Mouse (Mus musculus): ENCODE results near the gene Lrr1. TPM values are rescaled to one million over a fixed set of nuclear protein-coding genes. Genes with fewer than 3 reads are reported as not detected.

The Lrr1 gene
- polyA plus RNA-seq, 1 experiment from 2014 or later, result 31.1 TPM

DNA sequence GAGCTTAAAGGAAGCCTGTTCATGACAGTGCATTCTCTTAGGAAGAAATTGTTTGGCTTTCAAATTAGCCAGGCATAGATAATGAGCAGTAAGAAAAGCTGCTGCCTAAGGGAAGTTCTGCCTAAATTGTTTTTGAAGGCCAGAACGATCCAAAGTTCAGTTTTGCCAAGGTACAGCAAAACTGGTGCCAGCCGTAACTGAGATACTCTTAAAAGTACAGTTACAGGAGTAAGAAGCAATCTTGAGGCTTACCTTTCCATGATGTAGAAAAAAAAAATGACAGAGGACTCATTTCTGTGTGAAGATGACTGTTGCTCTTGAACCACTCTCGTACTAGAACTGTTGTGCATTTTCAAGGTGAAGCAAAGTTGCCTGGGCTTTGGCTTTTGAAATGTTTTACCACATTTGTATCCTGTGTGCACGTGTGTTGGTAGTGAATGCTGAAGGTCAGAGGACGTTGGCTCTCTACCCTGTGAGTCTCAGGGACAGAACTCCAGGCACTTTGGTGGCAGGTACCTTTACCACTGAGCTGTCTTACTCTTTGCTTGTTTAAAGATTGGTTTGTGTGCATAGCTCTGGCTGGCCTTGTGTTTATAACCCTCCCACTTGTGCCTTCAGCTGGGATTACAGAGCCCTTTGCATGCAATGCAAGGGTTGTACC, 18.3 kb downstream of the Lrr1 start:
- H3K4me2 ChIP-seq, result no peak overlapping the region
- H3K27ac ChIP-seq (ENCODE audit: low read depth, low read length), result no peak overlapping the region
- 75% methylated on average over 5 of the region's 5 CpGs for WGBS

DNA sequence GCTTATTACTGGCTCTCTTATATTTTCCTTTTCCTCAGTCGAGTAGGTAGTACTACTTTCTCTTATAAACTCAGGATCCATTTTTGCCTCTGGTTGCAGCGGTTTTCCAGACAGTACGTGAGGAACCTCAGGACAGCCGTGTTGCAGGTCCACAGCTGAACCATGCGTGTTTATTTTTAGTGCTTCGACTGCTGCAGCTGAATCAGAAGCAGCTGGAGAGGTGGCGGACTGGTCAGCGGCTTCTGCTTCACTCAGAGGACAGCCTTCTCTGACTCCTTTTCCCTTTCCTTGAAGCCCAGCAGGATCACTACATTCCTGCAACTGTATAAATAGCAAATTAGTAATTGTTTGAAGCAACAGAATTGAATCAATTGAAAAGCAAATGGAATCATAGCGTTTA, 21.5 kb downstream of the Lrr1 start:
- 0 out of 2 replicates have a peak, but pooled peaks cover 10% of the 10 kb centered on the region for H3K36me3 ChIP-seq (ENCODE audit: control insufficient read depth, insufficient read depth, low read length)
- DNase-seq (ENCODE audit: low spot score, missing footprints), result peak; percentile 37

More for the DNA sequence above, 18.3 kb downstream of the Lrr1 start:
- peaks cover 12% of the 10 kb centered on the region; the same call in 1 of the 2 replicates for H3K36me3 ChIP-seq (ENCODE audit: control insufficient read depth, insufficient read depth, low read length)
- H3K4me1 ChIP-seq (ENCODE audit: control insufficient read depth, insufficient read depth, low read length), result peaks cover 16% of the 10 kb centered on the region
- ATAC-seq (ENCODE audit: low FRiP score), result no peak
- no peak overlapping the region for H3K9ac ChIP-seq (ENCODE audit: low read length)
- H3K9me3 ChIP-seq (ENCODE audit: control insufficient read depth, low read length), result no peaks in the 10 kb centered on the region
- no peak overlapping the region for H3K4me3 ChIP-seq (ENCODE audit: low read depth, low read length)
- no peaks in the 10 kb centered on the region for H3K27me3 ChIP-seq (ENCODE audit: control insufficient read depth, insufficient read depth, low read length)
- DNase-seq (ENCODE audit: low spot score, missing footprints), result peak; percentile 82

GRCm38 (mm10) chr12:69190522-69190921, 21.9 kb downstream of the Lrr1 start:
- Histone ChIP-seq H3K4me2 (no peak overlapping the region), H3K27ac (ENCODE audit: low read depth, low read length) (no peak overlapping the region), H3K36me3 (ENCODE audit: control insufficient read depth, insufficient read depth, low read length) (0 out of 2 replicates have a peak, but pooled peaks cover 10% of the 10 kb centered on the region), H3K27me3 (ENCODE audit: control insufficient read depth, insufficient read depth, low read length) (no peaks in the 10 kb centered on the region), H3K4me1 (ENCODE audit: control insufficient read depth, insufficient read depth, low read length) (peaks cover 5% of the 10 kb centered on the region; the same call in 1 of the 2 replicates), H3K4me3 (ENCODE audit: low read depth, low read length) (no peak overlapping the region), H3K9me3 (ENCODE audit: control insufficient read depth, low read length) (no peaks in the 10 kb centered on the region), H3K9ac (ENCODE audit: low read length) (no peak overlapping the region)
- no peak for ATAC-seq (ENCODE audit: low FRiP score)
- peak; percentile 83 for DNase-seq (ENCODE audit: low spot score, missing footprints)
- 97% methylated on average over 1 of the region's 1 CpGs for WGBS

More for the DNA sequence above, 21.5 kb downstream of the Lrr1 start:
- Histone ChIP-seq H3K4me2 (no peak overlapping the region), H3K9me3 (ENCODE audit: control insufficient read depth, low read length) (no peaks in the 10 kb centered on the region), H3K9ac (ENCODE audit: low read length) (no peak overlapping the region), H3K4me1 (ENCODE audit: control insufficient read depth, insufficient read depth, low read length) (peaks cover 10% of the 10 kb centered on the region), H3K27me3 (ENCODE audit: control insufficient read depth, insufficient read depth, low read length) (no peaks in the 10 kb centered on the region), H3K4me3 (ENCODE audit: low read depth, low read length) (no peak overlapping the region), H3K27ac (ENCODE audit: low read depth, low read length) (no peak overlapping the region)
- no peak for ATAC-seq (ENCODE audit: low FRiP score)
- 87% methylated on average over 9 of the region's 9 CpGs for WGBS

DNA sequence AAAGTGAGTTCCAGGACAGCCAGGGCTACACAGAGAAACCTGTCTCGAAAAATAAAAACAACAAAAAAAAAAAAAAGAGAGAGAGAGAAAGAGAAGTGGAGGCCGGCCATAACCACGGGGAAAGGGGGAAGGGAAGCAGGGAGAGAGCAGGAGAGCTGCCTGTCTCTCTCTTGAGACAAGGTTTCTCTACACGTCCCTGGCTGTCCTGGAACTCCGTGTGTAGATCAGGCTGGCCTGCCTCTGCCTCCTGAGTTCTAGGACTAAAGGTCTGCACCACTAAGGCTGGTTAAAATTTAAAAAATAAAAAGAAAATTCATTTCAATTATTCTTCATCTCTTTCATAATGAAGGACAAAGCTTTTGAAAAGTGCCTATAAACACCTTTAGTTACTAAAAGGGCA, 22.8 kb downstream of the Lrr1 start:
- Histone ChIP-seq H3K36me3 (ENCODE audit: control insufficient read depth, insufficient read depth, low read length) (0 out of 2 replicates have a peak, but pooled peaks cover 10% of the 10 kb centered on the region), H3K4me3 (ENCODE audit: low read depth, low read length) (no peak overlapping the region), H3K27me3 (ENCODE audit: control insufficient read depth, insufficient read depth, low read length) (no peaks in the 10 kb centered on the region), H3K4me2 (no peak overlapping the region), H3K27ac (ENCODE audit: low read depth, low read length) (no peak overlapping the region), H3K9ac (ENCODE audit: low read length) (no peak overlapping the region), H3K9me3 (ENCODE audit: control insufficient read depth, low read length) (no peaks in the 10 kb centered on the region), H3K4me1 (ENCODE audit: control insufficient read depth, insufficient read depth, low read length) (peaks cover 8% of the 10 kb centered on the region; the same call in 1 of the 2 replicates)
- ATAC-seq (ENCODE audit: low FRiP score) (no peak), DNase-seq (ENCODE audit: low spot score, missing footprints) (peak; percentile 69)
- WGBS, result 91% methylated on average over 5 of the region's 5 CpGs

GRCm38 (mm10) chr12:69192637-69193036, 24.0 kb downstream of the Lrr1 start:
- H3K9me3 ChIP-seq (ENCODE audit: control insufficient read depth, low read length), result no peaks in the 10 kb centered on the region
- H3K36me3 ChIP-seq (ENCODE audit: control insufficient read depth, insufficient read depth, low read length), result 0 out of 2 replicates have a peak, but pooled peaks cover 10% of the 10 kb centered on the region

GRCm38 (mm10) chr12:69196444-69197377, 28.1 kb downstream of the Lrr1 start, which contains the start of gene Gm49383:
TSS of gene Gm49383 (minus strand) at chr12:69197104.
- H3K4me3 ChIP-seq (ENCODE audit: low read depth, low read length), result peak within 1 kb of the TSS; percentile 93
- peaks cover 6% of the 10 kb centered on the region; the same call in 1 of the 2 replicates for H3K36me3 ChIP-seq (ENCODE audit: control insufficient read depth, insufficient read depth, low read length)
- peak within 1 kb of the TSS; percentile 79 for H3K27ac ChIP-seq (ENCODE audit: low read depth, low read length)
- DNase-seq (ENCODE audit: low spot score, missing footprints) (peak; percentile 98), ATAC-seq (ENCODE audit: low FRiP score) (peak; percentile 88)
- WGBS, result under 1% methylated on average over 75 of the region's 75 CpGs
- H3K4me2 ChIP-seq, result peak within 1 kb of the TSS; percentile 98
- peaks cover 15% of the 10 kb centered on the region for H3K4me1 ChIP-seq (ENCODE audit: control insufficient read depth, insufficient read depth, low read length)
- H3K9ac ChIP-seq (ENCODE audit: low read length), result peak within 1 kb of the TSS; percentile 89
- no peaks in the 10 kb centered on the region for H3K27me3 ChIP-seq (ENCODE audit: control insufficient read depth, insufficient read depth, low read length)
- no peaks in the 10 kb centered on the region for H3K9me3 ChIP-seq (ENCODE audit: control insufficient read depth, low read length)

More at GRCm38 (mm10) chr12:69192637-69193036, 24.0 kb downstream of the Lrr1 start:
- ATAC-seq (ENCODE audit: low FRiP score) (no peak), DNase-seq (ENCODE audit: low spot score, missing footprints) (no peak)
- Histone ChIP-seq H3K27me3 (ENCODE audit: control insufficient read depth, insufficient read depth, low read length) (no peaks in the 10 kb centered on the region), H3K4me2 (no peak overlapping the region), H3K4me3 (ENCODE audit: low read depth, low read length) (no peak overlapping the region), H3K27ac (ENCODE audit: low read depth, low read length) (no peak overlapping the region), H3K4me1 (ENCODE audit: control insufficient read depth, insufficient read depth, low read length) (peaks cover 4% of the 10 kb centered on the region; the same call in 1 of the 2 replicates), H3K9ac (ENCODE audit: low read length) (no peak overlapping the region)
- WGBS, result 94% methylated on average over 2 of the region's 2 CpGs

DNA sequence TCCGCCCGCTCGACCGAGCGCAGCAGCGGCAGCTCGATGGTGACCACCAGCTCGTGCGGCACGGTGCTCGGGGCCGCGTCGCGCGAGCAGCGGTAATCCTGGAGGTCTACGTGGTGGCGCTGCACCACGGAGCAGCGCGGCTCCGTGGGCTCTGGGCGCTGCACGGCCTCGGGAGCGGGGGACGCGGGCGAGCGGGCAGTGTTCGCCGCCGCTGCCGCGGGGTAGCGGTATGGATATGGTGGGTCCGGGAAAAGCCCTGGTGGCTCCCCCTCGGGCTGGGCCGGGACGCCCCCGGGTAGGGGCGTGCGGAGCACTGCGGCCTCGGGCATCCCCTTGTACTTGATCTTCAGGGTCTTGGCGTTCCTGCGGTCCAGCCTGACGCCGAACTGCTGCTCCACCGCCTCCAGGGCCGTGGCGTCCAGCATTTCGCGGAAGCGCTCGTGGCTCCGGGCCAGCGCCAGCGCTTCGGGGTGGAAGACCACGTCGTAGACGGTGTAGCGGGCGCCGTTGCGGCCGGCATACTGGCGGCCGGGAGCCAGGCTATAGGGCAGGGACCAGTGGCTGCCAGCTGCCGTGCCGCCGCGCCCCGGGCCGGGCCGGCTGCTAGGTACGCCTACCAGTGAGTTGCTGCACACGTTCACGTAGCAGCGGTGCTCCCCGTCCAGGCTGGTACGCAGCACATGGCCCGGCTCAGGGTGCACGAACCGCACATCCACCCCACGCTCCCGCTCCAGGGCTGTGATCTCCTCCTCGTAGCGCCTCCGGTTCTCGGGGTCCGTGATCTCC, 29.0 kb downstream of the Lrr1 start:
- peak overlapping the region; percentile 79 for H3K27ac ChIP-seq (ENCODE audit: low read depth, low read length)
- ATAC-seq (ENCODE audit: low FRiP score) (peak; percentile 80), DNase-seq (ENCODE audit: low spot score, missing footprints) (peak; percentile 97)
- peak overlapping the region; percentile 89 for H3K9ac ChIP-seq (ENCODE audit: low read length)
- under 1% methylated on average over 94 of the region's 94 CpGs for WGBS
- peaks cover 6% of the 10 kb centered on the region; the same call in 1 of the 2 replicates for H3K36me3 ChIP-seq (ENCODE audit: control insufficient read depth, insufficient read depth, low read length)
- peak overlapping the region; percentile 98 for H3K4me2 ChIP-seq
- no peaks in the 10 kb centered on the region for H3K9me3 ChIP-seq (ENCODE audit: control insufficient read depth, low read length)
- H3K27me3 ChIP-seq (ENCODE audit: control insufficient read depth, insufficient read depth, low read length), result no peaks in the 10 kb centered on the region
- peaks cover 15% of the 10 kb centered on the region for H3K4me1 ChIP-seq (ENCODE audit: control insufficient read depth, insufficient read depth, low read length)
- H3K4me3 ChIP-seq (ENCODE audit: low read depth, low read length), result peak overlapping the region; percentile 93

DNA sequence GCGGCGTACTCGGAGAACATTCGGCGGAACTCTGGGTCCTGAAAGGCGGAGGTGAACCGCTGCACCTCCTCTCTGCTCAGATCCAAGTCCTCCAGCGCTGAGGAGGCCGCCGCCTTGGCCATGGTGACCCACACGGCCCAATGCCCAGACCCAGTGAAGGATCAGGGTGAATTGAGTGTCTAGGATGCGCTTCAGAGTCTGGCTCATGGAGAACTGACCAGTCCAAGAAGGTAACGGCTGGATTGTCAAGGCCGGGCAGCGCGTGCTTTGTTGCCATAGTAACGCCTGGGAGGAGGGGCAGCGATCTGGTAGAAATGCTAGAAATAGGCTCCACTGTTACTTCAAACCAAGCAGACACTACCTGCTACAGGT, 29.5 kb downstream of the Lrr1 start, which contains the start of gene Dnaaf2:
Gene Dnaaf2, minus strand, starts transcription at position 266 of the 372 bp plus-strand sequence.
- H3K36me3 ChIP-seq (ENCODE audit: control insufficient read depth, insufficient read depth, low read length), result peaks cover 6% of the 10 kb centered on the region; the same call in 1 of the 2 replicates
- WGBS, result 1% methylated on average over 18 of the region's 18 CpGs
- no peaks in the 10 kb centered on the region for H3K9me3 ChIP-seq (ENCODE audit: control insufficient read depth, low read length)
- H3K9ac ChIP-seq (ENCODE audit: low read length), result peak within 1 kb of the TSS; percentile 89
- H3K27ac ChIP-seq (ENCODE audit: low read depth, low read length), result peak within 1 kb of the TSS; percentile 79
- peak within 1 kb of the TSS; percentile 98 for H3K4me2 ChIP-seq
- peak; percentile 97 for DNase-seq (ENCODE audit: low spot score, missing footprints)
- peak within 1 kb of the TSS; percentile 93 for H3K4me3 ChIP-seq (ENCODE audit: low read depth, low read length)
- peak; percentile 67 for ATAC-seq (ENCODE audit: low FRiP score)
- H3K27me3 ChIP-seq (ENCODE audit: control insufficient read depth, insufficient read depth, low read length), result no peaks in the 10 kb centered on the region
- peaks cover 15% of the 10 kb centered on the region for H3K4me1 ChIP-seq (ENCODE audit: control insufficient read depth, insufficient read depth, low read length)
